Mouse (Mus musculus) intestine, embryonic 14.5 days (tissue): ENCODE results near the gene Kdm6b. TPM values are rescaled to one million over a fixed set of nuclear protein-coding genes. Genes with fewer than 3 reads are reported as not detected.

Experiments
- ATAC-seq: fragments of 200-750 bp; cut with Nextera tagmentation; replicated peaks from 2 replicates; pipeline ENCODE4 v1.8.0; 2017; ENCODE audit warnings: low read depth, moderate number of reproducible peaks, moderate TSS enrichment, moderate library complexity; ENCODE audit not compliant: low FRiP score, low TSS enrichment
- DNase-seq: peaks from one replicate; pipeline ENCODE4 v3.0.0-alpha.2; 2018; ENCODE audit warnings: low spot score
- H3K27ac ChIP-seq: fragments of 300-500 bp; sonication (generic); 2 replicates; pipeline ENCODE4 v1.5.1; 2014; ENCODE audit warnings: low read depth, mild to moderate bottlenecking, control low read depth
- H3K27me3 ChIP-seq: fragments of 300-500 bp; sonication (generic); replicated peaks from 2 replicates; pipeline ENCODE4 v1.6.1; 2014; ENCODE audit warnings: low read length, control low read depth; ENCODE audit not compliant: control insufficient read depth, insufficient read depth
- H3K36me3 ChIP-seq: fragments of 300-500 bp; sonication (generic); 2 replicates; pipeline ENCODE4 v1.6.1; 2014; ENCODE audit warnings: low read length, control low read depth; ENCODE audit not compliant: control insufficient read depth, insufficient read depth
- H3K4me1 ChIP-seq: fragments of 300-500 bp; sonication (generic); replicated peaks from 2 replicates; pipeline ENCODE4 v1.6.1; 2014; ENCODE audit warnings: low read length, control low read depth, mixed read lengths; ENCODE audit not compliant: control insufficient read depth, insufficient read depth
- H3K4me2 ChIP-seq: fragments of 300-500 bp; sonication (generic); 2 replicates; pipeline ENCODE4 v1.6.1; 2014; ENCODE audit warnings: low read length
- H3K4me3 ChIP-seq: fragments of 300-500 bp; sonication (generic); 2 replicates; pipeline ENCODE4 v1.5.1; 2014; ENCODE audit warnings: low read depth, low read length, control low read depth, mixed read lengths
- H3K9ac ChIP-seq: fragments of 300-500 bp; sonication (generic); 2 replicates; pipeline ENCODE4 v1.6.1; 2014; ENCODE audit warnings: mild to moderate bottlenecking, low read length
- H3K9me3 ChIP-seq: fragments of 300-500 bp; sonication (generic); 2 replicates; pipeline ENCODE4 v1.6.1; 2016; ENCODE audit warnings: low read length, control low read depth; ENCODE audit not compliant: control insufficient read depth
- WGBS: fragments of 180-500 bp; shearing (Covaris S2); extraction: QIAGEN DNeasy Blood & Tissue Kit; methylation state at CpG from one replicate; pipeline ENCODE4 v1.1.7; 2014; 5-methylcytosine and 5-hydroxymethylcytosine counted together
- polyA plus RNA-seq: library from polyadenylated mRNA; unstranded; fragments of >200 nt; fragmentation: Nextera tagmentation; extraction: Ambion mirVana; gene quantifications from 2 replicates; pipeline ENCODE4 v1.2.1, GENCODE M21; 2014

The Kdm6b gene
- polyA plus RNA-seq = 29.1 and 29.6 TPM in 2 replicates

DNA sequence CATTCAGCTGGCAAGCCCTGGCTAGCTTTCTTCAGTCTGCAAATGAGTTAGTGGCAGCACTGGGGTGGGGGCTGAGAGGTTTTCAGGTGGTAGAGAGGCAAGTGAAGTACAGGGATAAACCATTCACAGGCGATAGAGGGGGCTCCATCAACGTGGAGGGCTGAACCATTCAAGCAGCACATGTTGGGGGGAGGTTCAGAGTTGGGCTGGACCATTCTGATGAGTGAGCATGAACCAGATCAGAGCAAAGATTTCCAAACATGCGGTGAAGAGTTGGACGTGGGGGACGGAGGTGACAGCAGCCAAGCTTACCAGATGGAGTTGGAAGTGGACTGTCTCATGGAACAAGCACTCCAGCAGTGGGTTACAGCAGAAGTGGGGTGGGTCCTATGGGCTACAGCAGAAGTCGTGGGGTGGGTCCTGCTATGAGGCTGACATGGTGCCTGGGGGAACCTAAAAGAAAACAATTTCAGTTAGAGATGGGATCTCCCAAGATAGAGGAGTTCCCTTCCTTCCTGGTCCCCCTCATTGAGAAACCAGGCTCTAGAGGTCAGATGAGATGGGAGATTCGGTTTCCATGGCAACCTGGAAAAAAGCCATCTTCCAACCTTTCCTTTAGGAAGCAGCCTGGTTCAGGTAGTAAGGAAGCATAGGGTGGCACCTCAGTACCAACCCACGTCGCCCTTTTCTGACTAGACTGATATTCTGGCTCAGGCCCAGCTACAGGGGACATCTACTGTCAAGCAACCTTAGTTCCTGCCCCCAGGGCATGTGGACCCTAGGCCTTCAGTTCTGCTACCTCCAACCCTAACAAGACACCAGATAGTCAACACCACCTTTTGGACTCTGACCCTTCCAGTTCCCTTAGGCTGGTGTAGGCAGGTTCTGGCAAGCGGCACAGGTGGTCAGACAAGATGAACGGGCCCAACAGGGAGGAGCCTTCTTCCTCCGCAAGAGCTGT, at the start of gene Kdm6b:
Gene Kdm6b, minus strand, starts transcription at position 455 of the 961 bp plus-strand sequence.
- peak within 1 kb of the TSS; percentile 86 for H3K27ac ChIP-seq
- peaks cover 15% of the 10 kb centered on the region; the same call in 1 of the 2 replicates for H3K36me3 ChIP-seq
- H3K9ac ChIP-seq = peak within 1 kb of the TSS; percentile 90
- peak within 1 kb of the TSS; percentile 85 for H3K4me2 ChIP-seq
- ATAC-seq (no peak), DNase-seq (peak; percentile 69)
- H3K9me3 ChIP-seq = no peaks in the 10 kb centered on the region
- H3K27me3 ChIP-seq = no peaks in the 10 kb centered on the region
- peaks cover 44% of the 10 kb centered on the region for H3K4me1 ChIP-seq
- 25% methylated on average over 12 of the region's 12 CpGs for WGBS
- H3K4me3 ChIP-seq = peak within 1 kb of the TSS; percentile 90

DNA sequence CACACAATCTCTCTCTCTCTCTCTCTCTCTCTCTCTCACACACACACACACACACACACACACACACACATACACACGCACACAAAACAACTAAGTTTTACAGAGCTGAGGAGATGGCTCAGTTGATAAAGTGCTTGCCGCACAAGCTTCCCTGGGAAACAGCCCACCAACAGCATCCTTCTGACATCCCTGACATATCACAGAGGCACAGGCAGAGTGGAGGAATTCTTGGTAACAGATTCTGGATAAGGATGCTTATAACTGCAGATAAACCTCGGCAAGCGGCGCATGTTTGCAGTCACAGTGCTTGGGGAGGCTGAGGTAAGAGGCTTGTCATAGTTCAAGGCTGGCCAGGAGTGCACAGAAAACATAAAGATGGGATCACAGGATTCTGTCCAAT, 48.1 kb upstream of the Kdm6b start:
- Histone ChIP-seq H3K27ac (peak overlapping the region; percentile 64; the same call in 1 of the 2 replicates), H3K27me3 (no peaks in the 10 kb centered on the region), H3K4me1 (0 out of 2 replicates have a peak, but pooled peaks cover 10% of the 10 kb centered on the region), H3K4me3 (no peak overlapping the region), H3K9me3 (0 out of 2 replicates have a peak, but pooled peaks cover 2% of the 10 kb centered on the region), H3K36me3 (no peaks in the 10 kb centered on the region), H3K4me2 (no peak overlapping the region), H3K9ac (no peak overlapping the region)
- DNase-seq = no peak
- 20% methylated on average over 5 of the region's 5 CpGs for WGBS
- 0 out of 2 replicates have a peak, but pooled peaks have one; percentile 53 for ATAC-seq

DNA sequence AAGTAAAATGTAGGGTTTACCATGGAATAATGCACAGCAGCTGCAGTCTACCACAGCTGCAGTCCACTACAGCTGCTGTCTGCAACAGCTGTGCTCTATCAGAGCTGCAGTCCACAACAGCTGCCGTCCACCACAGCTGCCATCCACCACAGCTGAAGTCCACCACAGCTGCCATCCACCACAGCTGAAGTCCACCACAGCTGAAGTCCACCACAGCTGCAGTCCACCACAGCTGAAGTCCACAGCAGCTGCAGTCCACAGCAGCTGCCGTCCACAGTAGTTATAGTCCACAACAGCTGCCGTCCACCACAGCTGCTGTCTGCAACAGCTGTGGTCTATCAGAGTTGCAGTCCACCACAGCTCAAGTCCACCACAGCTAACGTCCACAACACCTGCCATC, 46.4 kb upstream of the Kdm6b start:
- H3K9ac ChIP-seq = no peak overlapping the region
- no peak overlapping the region for H3K27ac ChIP-seq
- no peak overlapping the region for H3K4me2 ChIP-seq
- DNase-seq (no peak), ATAC-seq (no peak)
- H3K9me3 ChIP-seq = 0 out of 2 replicates have a peak, but pooled peaks cover 2% of the 10 kb centered on the region
- no peaks in the 10 kb centered on the region for H3K27me3 ChIP-seq
- no peak overlapping the region for H3K4me3 ChIP-seq
- H3K4me1 ChIP-seq = 0 out of 2 replicates have a peak, but pooled peaks cover 10% of the 10 kb centered on the region
- WGBS = 36% methylated on average over 4 of the region's 4 CpGs
- no peaks in the 10 kb centered on the region for H3K36me3 ChIP-seq

DNA sequence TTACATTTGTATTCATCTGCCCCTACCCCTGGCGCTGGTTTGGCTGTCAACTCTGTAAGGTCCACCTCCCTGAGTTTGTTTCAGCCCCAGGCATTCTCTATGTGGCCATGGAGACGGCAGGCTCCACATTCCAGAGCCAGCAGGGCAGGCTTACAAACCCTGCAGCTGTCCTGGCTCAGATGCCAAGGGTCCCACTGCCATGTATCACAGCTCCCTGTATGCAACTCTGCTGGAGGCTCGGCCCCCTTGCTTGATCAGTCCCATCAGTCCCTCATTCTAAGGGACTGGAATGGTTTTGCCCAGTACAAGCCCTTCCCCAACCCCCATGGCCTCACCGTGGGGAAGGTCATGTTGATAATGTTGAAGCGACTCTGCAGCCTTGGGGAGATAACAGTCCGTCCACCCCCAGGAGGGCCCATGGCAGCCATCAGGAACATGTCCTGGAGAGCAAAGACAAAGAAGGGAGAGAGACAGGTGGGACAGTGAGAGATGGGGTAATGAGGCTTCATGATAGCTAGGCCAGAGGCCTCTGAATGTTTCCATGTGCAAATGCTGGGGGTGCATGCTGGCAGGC, 43.6 kb upstream of the Kdm6b start:
- ATAC-seq (no peak), DNase-seq (no peak)
- no peaks in the 10 kb centered on the region for H3K36me3 ChIP-seq
- H3K9me3 ChIP-seq = no peaks in the 10 kb centered on the region
- H3K4me3 ChIP-seq = no peak overlapping the region
- 32% methylated on average over 6 of the region's 6 CpGs for WGBS
- H3K4me1 ChIP-seq = peaks cover 27% of the 10 kb centered on the region
- H3K9ac ChIP-seq = no peak overlapping the region
- H3K27ac ChIP-seq = no peak overlapping the region
- no peak overlapping the region for H3K4me2 ChIP-seq
- no peaks in the 10 kb centered on the region for H3K27me3 ChIP-seq

DNA sequence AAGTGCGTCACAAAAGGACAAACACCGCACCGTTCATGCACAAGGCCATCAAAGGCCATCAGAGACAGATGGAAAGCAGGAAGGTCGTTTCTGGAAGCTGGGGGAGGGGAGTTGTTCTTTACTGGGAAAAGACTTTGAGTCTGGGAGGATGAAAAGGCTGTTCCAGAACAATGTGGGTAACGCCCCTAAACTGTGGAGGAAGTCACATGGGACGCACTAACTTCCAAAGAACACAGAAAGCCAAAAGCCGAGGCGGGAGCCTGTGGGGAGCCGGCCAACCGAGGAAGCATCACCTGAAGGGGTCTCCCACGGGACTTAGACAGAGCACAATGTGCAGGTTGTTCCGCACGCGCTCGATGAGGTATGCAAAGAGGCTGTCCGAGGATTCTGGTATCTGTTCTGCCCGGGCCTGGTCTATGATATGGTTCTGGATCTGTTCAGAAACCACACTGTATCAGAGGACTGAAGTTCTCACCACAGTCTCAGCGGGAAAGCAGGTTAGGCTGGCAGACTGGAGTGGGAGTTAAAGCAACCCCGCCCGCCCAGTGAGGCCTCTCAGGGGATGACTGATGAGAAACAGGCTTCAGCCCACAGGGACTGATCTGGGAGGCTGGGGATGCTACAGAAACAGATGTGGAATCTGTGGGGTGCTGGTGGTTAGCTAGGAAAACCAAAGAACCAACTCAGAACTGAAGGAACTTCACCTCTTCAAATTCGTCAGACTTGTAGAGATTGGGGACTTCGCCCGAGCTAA, 38.8 kb upstream of the Kdm6b start:
- peak overlapping the region; percentile 34 for H3K4me2 ChIP-seq
- no peaks in the 10 kb centered on the region for H3K27me3 ChIP-seq
- H3K27ac ChIP-seq = peak overlapping the region; percentile 76
- 0 out of 2 replicates have a peak overlapping the region, but pooled peaks have one; percentile 0 for H3K9ac ChIP-seq
- WGBS = 39% methylated on average over 23 of the region's 23 CpGs
- H3K36me3 ChIP-seq = no peaks in the 10 kb centered on the region
- ATAC-seq (peak; percentile 50; the same call in 1 of the 2 replicates), DNase-seq (peak; percentile 69)
- peaks cover 22% of the 10 kb centered on the region for H3K4me1 ChIP-seq
- H3K9me3 ChIP-seq = no peaks in the 10 kb centered on the region
- no peak overlapping the region for H3K4me3 ChIP-seq

DNA sequence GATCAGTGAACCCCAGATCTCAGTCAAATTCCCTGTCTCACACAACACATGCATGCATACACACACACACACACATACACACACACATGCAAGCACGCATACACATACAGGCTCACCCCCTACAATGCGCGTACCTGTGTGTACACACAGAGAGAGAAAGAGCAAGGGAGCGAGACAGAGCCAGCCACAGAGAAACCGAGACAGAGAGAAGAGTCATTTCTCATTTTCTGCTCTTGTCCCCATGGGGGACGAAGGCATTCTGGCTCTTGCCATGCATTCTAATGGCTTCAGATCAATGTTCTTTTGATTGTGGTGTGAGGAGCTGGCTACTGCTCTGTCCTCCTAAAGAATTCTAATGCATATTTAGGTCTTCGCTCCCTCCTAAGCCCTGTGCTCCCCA, 33.8 kb upstream of the Kdm6b start:
- DNase-seq = no peak
- Histone ChIP-seq H3K36me3 (no peaks in the 10 kb centered on the region), H3K9ac (no peak overlapping the region), H3K4me2 (no peak overlapping the region), H3K4me1 (peaks cover 18% of the 10 kb centered on the region), H3K27ac (no peak overlapping the region), H3K27me3 (no peaks in the 10 kb centered on the region), H3K4me3 (no peak overlapping the region), H3K9me3 (no peaks in the 10 kb centered on the region)
- 95% methylated on average over 7 of the region's 7 CpGs for WGBS
- no peak for ATAC-seq

DNA sequence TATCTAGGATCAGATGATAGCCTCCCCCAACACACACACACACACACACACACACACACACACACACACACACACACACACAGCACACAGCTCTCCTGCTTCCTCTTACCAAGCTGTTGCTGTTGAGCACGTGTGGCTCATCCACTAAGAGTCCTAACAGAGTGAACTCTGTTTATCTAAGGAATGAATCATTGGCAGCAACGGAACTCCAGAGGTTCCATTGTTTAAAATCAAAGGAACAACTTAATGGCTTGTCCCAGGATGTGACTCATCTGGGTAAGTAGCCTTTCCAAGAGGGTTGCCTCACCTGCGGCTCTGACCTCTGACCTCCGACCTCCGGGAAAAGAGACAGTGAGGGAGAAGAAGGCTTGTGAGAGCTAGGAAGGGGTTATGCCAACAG, 29.9 kb upstream of the Kdm6b start:
- H3K4me3 ChIP-seq = no peak overlapping the region
- no peak overlapping the region for H3K9ac ChIP-seq
- H3K27me3 ChIP-seq = no peaks in the 10 kb centered on the region
- H3K27ac ChIP-seq = peak overlapping the region; percentile 74; the same call in 1 of the 2 replicates
- no peaks in the 10 kb centered on the region for H3K9me3 ChIP-seq
- WGBS = 9% methylated on average over 5 of the region's 5 CpGs
- peak; percentile 87 for ATAC-seq
- H3K4me2 ChIP-seq = no peak overlapping the region
- peaks cover 18% of the 10 kb centered on the region for H3K4me1 ChIP-seq
- no peaks in the 10 kb centered on the region for H3K36me3 ChIP-seq
- no peak for DNase-seq

DNA sequence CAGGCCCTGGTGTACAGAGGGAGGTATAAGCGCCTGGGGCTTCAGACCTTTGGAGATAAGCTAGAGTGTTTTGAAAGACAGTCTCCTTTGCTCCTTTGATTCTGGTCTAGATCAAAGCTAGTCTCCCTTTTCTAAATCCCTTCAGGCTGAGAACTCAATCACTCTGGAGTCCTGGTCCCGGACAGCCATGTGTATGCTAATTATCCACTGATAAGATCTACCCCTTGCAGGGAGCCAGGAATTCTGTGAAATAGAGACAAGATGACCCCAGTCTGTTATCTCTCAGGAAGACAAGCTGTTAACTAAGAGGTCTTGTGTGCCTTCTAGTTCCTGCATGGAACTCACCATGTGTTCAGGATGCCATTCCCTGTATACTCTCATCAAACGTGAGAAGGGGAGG, 23.8 kb upstream of the Kdm6b start:
- Histone ChIP-seq H3K9ac (no peak overlapping the region), H3K36me3 (no peaks in the 10 kb centered on the region), H3K4me2 (no peak overlapping the region), H3K9me3 (no peaks in the 10 kb centered on the region), H3K27me3 (no peaks in the 10 kb centered on the region), H3K4me1 (0 out of 2 replicates have a peak, but pooled peaks cover 5% of the 10 kb centered on the region), H3K4me3 (no peak overlapping the region), H3K27ac (no peak overlapping the region)
- DNase-seq (no peak), ATAC-seq (no peak)
- WGBS = 40% methylated on average over 3 of the region's 3 CpGs
